Mouse (Mus musculus) erythroblast, embryonic 14.5 days (primary cell): ENCODE data around the gene Mpi. TPM values are rescaled to one million over a fixed set of nuclear protein-coding genes. Genes with fewer than 3 reads are reported as not detected.

ENCODE experiments used
- H3K27me3 ChIP-seq: 2 replicates; pipeline ENCODE4 v1.6.1; 2012; ENCODE audit warnings: inconsistent platforms; ENCODE audit not compliant: control insufficient read depth
- H3K36me3 ChIP-seq: 2 replicates; pipeline ENCODE4 v1.6.1; 2012; ENCODE audit warnings: mild to moderate bottlenecking, inconsistent platforms; ENCODE audit not compliant: control insufficient read depth
- H3K4me1 ChIP-seq: 2 replicates; pipeline ENCODE4 v1.6.1; 2012; ENCODE audit warnings: inconsistent platforms; ENCODE audit not compliant: control insufficient read depth
- H3K4me3 ChIP-seq: replicated peaks from 2 replicates; pipeline ENCODE3; 2012; ENCODE audit warnings: moderate library complexity, mild to moderate bottlenecking, inconsistent platforms
- H3K9me3 ChIP-seq: 2 replicates; pipeline ENCODE4 v1.6.1; 2012; ENCODE audit warnings: low read length, inconsistent platforms, mixed read lengths; ENCODE audit not compliant: control insufficient read depth
- GATA1 ChIP-seq: IDR thresholded peaks from 2 replicates; pipeline ENCODE4 v1.6.1; 2012; ENCODE audit warnings: low read length, inconsistent platforms, mixed read lengths
- TAL1 ChIP-seq: IDR thresholded peaks from 3 replicates; pipeline ENCODE4 v1.6.1; 2012; ENCODE audit warnings: low read length, inconsistent platforms, mixed read lengths
- polyA plus RNA-seq: library from polyadenylated mRNA; stranded (reverse); fragments of >175 nt; gene quantifications from 2 replicates; pipeline ENCODE4 v1.2.3, GENCODE M21; 2012

Gene Mpi
- polyA plus RNA-seq, 1 experiment, result 0.08 TPM

- TF ChIP-seq GATA1 (no peak), TAL1 (no peak)
- no peak overlapping the region for H3K4me3 ChIP-seq
- peaks cover 94% of the 10 kb centered on the region for H3K27me3 ChIP-seq
- no peaks in the 10 kb centered on the region for H3K36me3 ChIP-seq
- H3K9me3 ChIP-seq, result peaks cover 15% of the 10 kb centered on the region; the same call in 1 of the 2 replicates
- peaks cover 41% of the 10 kb centered on the region for H3K4me1 ChIP-seq
These were observed 49.5 kb downstream of the Mpi start for GRCm38 (mm10) chr9:57502911-57503621.

- Histone ChIP-seq H3K4me1 (peaks cover 35% of the 10 kb centered on the region), H3K4me3 (no peak overlapping the region)
- TF ChIP-seq GATA1, result no peak
These were observed 50.7 kb downstream of the Mpi start for GRCm38 (mm10) chr9:57501861-57502260.

GRCm38 (mm10) chr9:57501452-57501851 lies 51.1 kb downstream of the Mpi start:
- H3K4me3 ChIP-seq, result no peak overlapping the region
- peaks cover 98% of the 10 kb centered on the region for H3K27me3 ChIP-seq
- TF ChIP-seq GATA1 (no peak), TAL1 (no peak)

More at GRCm38 (mm10) chr9:57501861-57502260, 50.7 kb downstream of the Mpi start:
- H3K27me3 ChIP-seq, result peaks cover 98% of the 10 kb centered on the region
- H3K36me3 ChIP-seq, result no peaks in the 10 kb centered on the region
- peaks cover 12% of the 10 kb centered on the region; the same call in 1 of the 2 replicates for H3K9me3 ChIP-seq

DNA sequence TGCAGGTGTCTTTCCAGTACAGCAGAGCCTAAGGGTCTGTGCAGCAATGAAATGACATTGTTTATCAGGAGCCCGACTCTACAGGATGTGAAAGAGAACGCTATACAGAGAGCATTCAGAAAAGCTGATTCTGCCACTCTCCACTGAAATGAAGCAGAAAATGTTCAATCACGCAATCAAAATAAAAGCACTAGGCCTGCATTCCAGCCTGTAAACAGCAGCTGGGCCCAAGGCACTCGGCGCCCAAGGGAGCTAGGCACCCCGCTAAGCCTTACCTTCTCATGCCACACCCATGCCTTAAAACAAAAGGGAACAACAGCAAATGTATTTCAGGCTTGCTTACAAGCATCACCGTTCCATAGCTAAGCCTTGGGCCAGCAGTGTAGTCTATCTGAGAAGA lies 54.0 kb downstream of the Mpi start:
- Histone ChIP-seq H3K4me3 (no peak overlapping the region), H3K36me3 (no peaks in the 10 kb centered on the region), H3K9me3 (peaks cover 8% of the 10 kb centered on the region; the same call in 1 of the 2 replicates), H3K4me1 (peaks cover 2% of the 10 kb centered on the region), H3K27me3 (peaks cover 74% of the 10 kb centered on the region)
- TF ChIP-seq GATA1 (no peak), TAL1 (no peak)

More at GRCm38 (mm10) chr9:57501452-57501851, 51.1 kb downstream of the Mpi start:
- Histone ChIP-seq H3K36me3 (no peaks in the 10 kb centered on the region), H3K4me1 (peaks cover 32% of the 10 kb centered on the region), H3K9me3 (peaks cover 12% of the 10 kb centered on the region; the same call in 1 of the 2 replicates)

DNA sequence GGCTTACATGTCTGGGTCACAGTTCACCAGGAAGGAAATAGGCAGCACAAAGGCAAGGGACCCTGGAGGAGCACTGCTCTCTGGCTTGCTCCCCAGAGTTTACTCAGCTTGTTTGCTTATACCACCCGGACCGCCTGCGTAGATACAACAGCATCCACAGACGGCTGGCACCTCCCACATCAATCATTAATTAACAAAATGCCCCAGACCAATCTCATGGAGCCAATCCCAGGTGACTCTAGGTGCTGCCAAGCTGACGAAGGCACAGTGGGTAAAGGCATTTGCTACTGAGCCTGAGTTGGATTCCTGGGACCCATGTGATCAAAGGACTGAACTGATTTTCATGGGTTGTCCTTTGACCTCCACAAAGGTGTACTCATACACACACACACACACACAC lies 55.3 kb downstream of the Mpi start:
- Histone ChIP-seq H3K9me3 (peaks cover 2% of the 10 kb centered on the region; the same call in 1 of the 2 replicates), H3K4me1 (no peaks in the 10 kb centered on the region), H3K27me3 (peaks cover 61% of the 10 kb centered on the region), H3K36me3 (no peaks in the 10 kb centered on the region), H3K4me3 (no peak overlapping the region)
- TF ChIP-seq GATA1 (no peak), TAL1 (no peak)

DNA sequence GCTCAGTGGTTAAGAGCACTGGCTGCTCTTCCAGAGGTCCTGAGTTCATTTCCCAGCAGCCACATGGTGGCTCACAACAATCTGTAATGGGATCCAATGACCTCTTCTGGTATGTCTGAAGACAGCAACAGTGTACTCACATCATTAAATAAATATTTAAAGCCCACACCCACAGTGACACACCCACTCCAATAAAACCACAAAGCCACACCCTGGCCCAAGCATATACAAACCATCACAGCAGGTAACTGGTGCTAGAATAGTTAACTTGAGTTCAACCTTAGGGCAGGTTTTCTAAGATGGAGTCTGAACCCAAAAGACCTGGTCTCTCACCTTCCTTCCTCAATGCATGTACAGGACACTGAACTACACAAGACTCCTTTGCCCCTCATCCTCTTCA lies 57.6 kb downstream of the Mpi start:
- TF ChIP-seq TAL1, result no peak
- TF ChIP-seq GATA1, result no peak
- Histone ChIP-seq H3K36me3 (no peaks in the 10 kb centered on the region), H3K4me3 (no peak overlapping the region), H3K9me3 (peaks cover 7% of the 10 kb centered on the region), H3K4me1 (no peaks in the 10 kb centered on the region), H3K27me3 (peaks cover 38% of the 10 kb centered on the region)

Other genes starting within 250 kb of the Mpi start
- gene Ppcdc, start 112.6 kb downstream of the Mpi start, polyA plus RNA-seq, result 0.42 and 0.93 TPM in 2 replicates
- 0.03 and 0.05 TPM in 2 replicates for gene Scamp5, start 84.7 kb downstream of the Mpi start, polyA plus RNA-seq
- gene Rpp25, start 48.7 kb downstream of the Mpi start, polyA plus RNA-seq, result not detected in 2 replicates
- gene Cox5a, start 31.5 kb downstream of the Mpi start, polyA plus RNA-seq, result 18.8 and 25.8 TPM in 2 replicates
- gene Fam219b, start 15.2 kb downstream of the Mpi start, polyA plus RNA-seq, result 0.31 and 0.78 TPM in 2 replicates
- 0.38 and 0.76 TPM in 2 replicates for gene Scamp2, start 8.2 kb upstream of the Mpi start, polyA plus RNA-seq
- gene Ulk3, start 36.7 kb upstream of the Mpi start, polyA plus RNA-seq, result 0.10 and 0.17 TPM in 2 replicates
- gene Cplx3, start 53.5 kb upstream of the Mpi start, polyA plus RNA-seq, result not detected in 2 replicates
- gene Lman1l, start 68.0 kb upstream of the Mpi start, polyA plus RNA-seq, result not detected in 2 replicates
- gene Csk, start 100.9 kb upstream of the Mpi start, polyA plus RNA-seq, result 6.1 TPM in 2 replicates
- not detected in 2 replicates for gene Cyp1a2, start 130.9 kb upstream of the Mpi start, polyA plus RNA-seq
- gene Cyp1a1, start 135.2 kb upstream of the Mpi start, polyA plus RNA-seq, result not detected in 2 replicates
- 0.40 and 0.69 TPM in 2 replicates for gene Edc3, start 155.8 kb upstream of the Mpi start, polyA plus RNA-seq
- gene Clk3, start 213.1 kb upstream of the Mpi start, polyA plus RNA-seq, result 38.9 and 44.4 TPM in 2 replicates